Mouse (Mus musculus) urinary bladder, postnatal 0 days (tissue): ENCODE data around the gene Prpf4. TPM values are rescaled to one million over a fixed set of nuclear protein-coding genes. Genes with fewer than 3 reads are reported as not detected.

Experiments
- polyA plus RNA-seq: library from polyadenylated mRNA; unstranded; fragments of >200 nt; fragmentation: Nextera tagmentation; extraction: Ambion mirVana; gene quantifications from 2 replicates; pipeline ENCODE4 v1.2.1, GENCODE M21; 2015

The Prpf4 gene
- 7.8 and 8.0 TPM in 2 replicates for polyA plus RNA-seq

DNA sequence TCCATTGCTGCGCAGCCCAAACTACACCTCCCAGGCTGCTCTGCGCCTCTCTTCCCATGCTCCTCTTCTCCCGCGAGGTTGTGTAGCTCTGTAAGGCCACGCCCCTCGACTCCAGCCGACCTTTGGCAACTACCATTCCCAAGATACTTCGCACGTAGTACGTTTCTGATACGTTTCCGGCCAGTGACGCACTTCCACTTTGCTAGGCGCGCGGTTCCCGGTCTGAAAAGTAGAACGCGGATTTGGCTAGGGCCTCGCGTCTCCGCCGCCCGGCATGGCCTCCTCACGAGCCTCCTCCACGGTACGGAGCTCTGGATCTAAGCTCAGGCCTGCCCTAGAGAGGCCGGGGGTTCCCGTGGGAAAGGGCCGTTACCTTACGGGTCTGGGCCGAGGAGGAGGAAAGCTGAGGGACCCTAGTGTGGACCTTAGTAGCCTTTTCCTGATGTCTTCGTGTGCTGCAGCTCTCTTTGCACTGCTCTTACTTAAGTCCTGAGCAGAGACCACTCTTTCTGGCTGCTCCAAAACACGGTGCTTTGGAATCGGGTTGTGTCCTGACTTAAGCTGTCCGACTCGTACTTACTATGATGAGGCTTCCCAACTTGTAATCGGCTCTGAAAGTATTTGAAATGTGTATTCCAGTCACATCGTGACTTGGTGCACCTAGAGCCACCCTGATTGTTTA lies at the start of gene Prpf4, which contains the start of gene Cdc26:
Gene Prpf4 (plus strand): TSS at position 197 of the 682 bp plus-strand sequence.
Gene Cdc26 (minus strand): TSS at position 42 of the 682 bp plus-strand sequence.

DNA sequence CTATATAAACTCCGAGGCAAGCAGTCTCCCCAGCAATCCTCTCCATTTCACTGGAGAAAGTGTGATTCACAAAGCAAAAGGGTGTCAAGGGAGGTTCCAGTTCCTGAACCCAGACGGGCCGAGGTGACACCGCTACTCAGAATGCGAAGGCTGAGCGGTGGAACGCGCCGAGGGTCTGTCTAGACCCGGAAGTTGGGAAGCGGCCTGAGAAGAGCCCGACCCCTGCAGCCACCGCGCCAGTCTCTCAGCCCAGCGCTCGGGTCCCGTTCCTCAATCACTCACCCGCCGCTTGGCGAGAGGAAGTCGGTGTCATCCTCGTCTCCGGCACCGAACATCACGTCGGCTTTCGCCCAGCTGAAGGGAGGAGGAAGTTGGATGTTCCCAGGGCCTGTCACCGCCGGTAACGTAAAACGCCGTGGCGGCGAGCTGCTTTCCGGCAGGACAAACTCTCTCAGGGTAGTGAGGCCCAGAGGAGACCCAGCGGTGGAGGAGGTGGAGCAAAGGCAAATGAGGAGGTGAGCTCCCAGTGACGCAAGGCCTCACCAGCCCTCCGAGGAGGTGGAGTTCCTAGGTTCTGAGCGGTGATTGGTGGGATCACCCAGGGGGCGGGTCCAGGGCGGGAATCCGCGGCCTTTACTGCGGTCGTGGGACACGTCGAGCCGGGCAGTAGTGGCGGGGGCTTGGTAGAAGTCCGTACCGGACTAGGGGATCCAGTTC lies 48.4 kb upstream of the Prpf4 start, which contains the start of the genes Fkbp15 and Slc31a1:
Gene Fkbp15 (minus strand): TSS at position 461 of the 717 bp plus-strand sequence.
Gene Slc31a1 (plus strand): TSS at position 640 of the 717 bp plus-strand sequence.

DNA sequence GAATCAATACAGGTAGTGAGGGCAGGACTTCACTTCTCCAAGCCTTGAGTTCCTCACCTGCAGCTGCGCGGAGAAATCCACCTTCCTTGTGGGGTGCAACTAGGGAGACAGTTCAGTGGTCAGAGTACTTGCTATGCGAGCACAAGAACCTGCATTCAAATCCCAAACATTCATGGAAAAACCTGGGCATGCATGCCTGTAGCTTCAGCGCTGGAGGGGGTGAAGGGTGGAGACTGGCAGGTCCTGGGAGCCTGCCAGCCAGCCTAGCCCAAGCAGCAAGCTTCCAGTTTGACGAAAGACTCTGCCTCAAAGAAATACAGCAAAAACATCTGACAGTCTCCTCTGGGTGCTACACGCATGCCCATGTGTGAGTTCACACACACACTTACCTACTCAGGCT lies 26.5 kb downstream of the Prpf4 start, which contains the start of gene Rnf183:
Gene Rnf183 (minus strand): TSS at position 172 of the 400 bp plus-strand sequence.

DNA sequence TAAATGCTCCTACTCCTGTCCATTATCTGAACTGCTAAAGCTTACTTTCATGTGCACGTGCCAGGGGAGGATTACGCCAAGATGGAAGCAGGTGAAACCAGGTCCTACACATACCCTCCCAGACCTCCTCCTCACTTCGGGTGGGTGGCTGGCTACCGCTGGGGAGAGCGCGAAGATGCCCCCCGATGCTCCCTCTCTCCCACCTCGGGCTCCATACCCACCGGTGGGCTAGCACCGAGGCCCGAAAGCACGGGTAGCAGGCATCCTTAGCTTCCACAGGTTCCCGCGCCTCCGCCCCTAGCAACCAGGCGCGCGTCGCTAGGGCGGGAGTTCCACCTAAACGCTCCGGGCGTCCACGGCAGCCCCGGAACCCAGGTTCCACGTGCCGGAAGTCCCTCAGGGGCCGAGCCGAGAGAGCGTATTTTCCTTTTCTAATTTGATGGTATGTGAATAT lies 62.0 kb downstream of the Prpf4 start, which contains the start of gene Wdr31:
Gene Wdr31 (minus strand): TSS at position 299 of the 454 bp plus-strand sequence.

Other genes starting within 250 kb of the Prpf4 start
- 6.3 and 6.6 TPM in 2 replicates for gene Zfp37, start 177.8 kb upstream of the Prpf4 start, polyA plus RNA-seq
- 18.9 and 23.9 TPM in 2 replicates for gene Slc31a2, start 146.2 kb upstream of the Prpf4 start, polyA plus RNA-seq
- 16.1 and 19.1 TPM in 2 replicates for gene Fkbp15, start 48.2 kb upstream of the Prpf4 start, polyA plus RNA-seq
- 23.5 and 27.8 TPM in 2 replicates for gene Slc31a1, start 48.1 kb upstream of the Prpf4 start, polyA plus RNA-seq
- 80.3 and 86.8 TPM in 2 replicates for gene Cdc26, start 155 bp upstream of the Prpf4 start, polyA plus RNA-seq
- gene Rnf183, start 26.5 kb downstream of the Prpf4 start, polyA plus RNA-seq = not detected in 2 replicates
- 2.6 and 3.5 TPM in 2 replicates for gene Wdr31, start 62.1 kb downstream of the Prpf4 start, polyA plus RNA-seq
- 7.5 and 8.6 TPM in 2 replicates for gene Bspry, start 71.3 kb downstream of the Prpf4 start, polyA plus RNA-seq
- 11.5 and 15.8 TPM in 2 replicates for gene Hdhd3, start 94.7 kb downstream of the Prpf4 start, polyA plus RNA-seq
- gene Alad, start 111.1 kb downstream of the Prpf4 start, polyA plus RNA-seq = 56.3 and 60.7 TPM in 2 replicates
- 37.5 and 39.9 TPM in 2 replicates for gene Pole3, start 116.3 kb downstream of the Prpf4 start, polyA plus RNA-seq
- gene 4933430I17Rik, start 116.6 kb downstream of the Prpf4 start, polyA plus RNA-seq = 0.16 and 0.40 TPM in 2 replicates
- gene Rgs3, start 151.1 kb downstream of the Prpf4 start, polyA plus RNA-seq = 25.3 and 28.9 TPM in 2 replicates